Mouse (Mus musculus) ES-CJ7 (cell line): ENCODE results near the gene Tmem229a.

Experiments
- DNase-seq: peaks from one replicate; pipeline ENCODE4 v3.0.0; 2011; ENCODE audit warnings: low read depth, low spot score

The Tmem229a gene

DNA sequence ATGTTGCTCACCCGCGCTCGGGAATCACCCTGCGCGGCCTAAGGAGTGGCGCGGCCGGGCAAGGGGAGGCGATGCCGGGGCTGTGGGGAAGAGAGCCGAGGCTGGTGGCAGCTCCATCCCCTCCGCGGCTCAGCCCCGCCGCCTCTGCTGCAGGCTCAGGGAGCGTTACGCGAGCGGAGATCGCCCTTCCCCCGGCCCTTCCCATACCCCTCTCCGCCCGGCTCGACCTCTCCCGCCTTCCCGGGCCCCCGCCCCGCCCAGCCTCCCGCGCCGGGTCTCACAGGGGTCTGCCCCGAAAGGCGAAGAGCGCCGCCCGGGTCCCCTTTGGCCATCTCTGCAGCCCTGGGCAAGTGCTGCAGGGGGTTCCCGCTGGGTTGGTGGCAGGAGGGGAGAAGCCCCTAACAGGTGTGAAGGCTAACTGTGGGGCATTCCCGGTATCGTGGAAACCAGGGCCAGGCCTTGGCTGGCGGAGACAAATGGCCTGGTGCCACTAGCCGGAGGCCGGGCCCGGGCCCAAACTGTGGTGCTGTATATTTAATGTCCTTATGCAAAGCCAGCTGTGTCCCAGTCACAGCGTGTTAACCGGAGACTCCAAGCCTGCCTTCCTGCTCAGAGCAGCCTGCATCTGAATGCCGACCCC is at the start of gene Tmem229a:
Gene Tmem229a (minus strand): TSS at position 352 of the 640 bp plus-strand sequence.
- DNase-seq = peak; percentile 68

DNA sequence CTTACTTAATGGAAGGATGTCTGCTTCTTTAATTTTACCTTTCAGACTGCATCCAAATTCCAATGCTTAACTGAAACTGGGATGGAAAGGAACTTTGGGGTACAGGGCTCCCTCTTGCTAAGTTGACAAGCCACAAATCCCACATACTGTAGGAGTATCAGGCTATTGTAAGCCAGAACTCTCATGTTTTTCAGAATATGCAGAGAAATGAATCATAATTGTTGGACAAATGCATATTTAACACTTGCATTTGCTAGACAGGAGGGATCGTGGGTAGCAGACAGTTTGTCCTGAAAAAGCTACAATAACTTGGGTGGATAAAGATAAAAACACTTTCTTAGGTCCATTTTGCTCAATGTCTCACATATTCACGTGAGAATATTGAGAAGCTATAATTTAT is 37.7 kb upstream of the Tmem229a start:
- DNase-seq = no peak

DNA sequence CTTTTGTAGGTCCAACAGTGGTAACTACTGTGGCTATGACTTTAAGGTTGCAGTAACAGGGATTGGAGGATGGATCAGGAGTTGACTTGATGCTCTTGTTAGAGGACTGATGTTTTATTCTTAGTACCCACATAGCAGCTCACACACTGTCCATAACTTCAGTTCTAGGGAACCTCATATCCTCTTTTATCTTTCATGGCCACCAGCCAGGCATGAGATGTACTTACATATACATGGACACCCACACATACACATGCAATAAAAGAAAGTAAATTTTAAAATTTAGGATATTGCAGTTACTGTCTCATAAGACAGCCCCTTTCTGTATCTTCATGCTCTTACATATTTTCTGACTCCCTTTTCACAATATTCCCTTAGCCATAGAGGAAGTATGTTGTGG is 33.7 kb upstream of the Tmem229a start:
- no peak for DNase-seq

DNA sequence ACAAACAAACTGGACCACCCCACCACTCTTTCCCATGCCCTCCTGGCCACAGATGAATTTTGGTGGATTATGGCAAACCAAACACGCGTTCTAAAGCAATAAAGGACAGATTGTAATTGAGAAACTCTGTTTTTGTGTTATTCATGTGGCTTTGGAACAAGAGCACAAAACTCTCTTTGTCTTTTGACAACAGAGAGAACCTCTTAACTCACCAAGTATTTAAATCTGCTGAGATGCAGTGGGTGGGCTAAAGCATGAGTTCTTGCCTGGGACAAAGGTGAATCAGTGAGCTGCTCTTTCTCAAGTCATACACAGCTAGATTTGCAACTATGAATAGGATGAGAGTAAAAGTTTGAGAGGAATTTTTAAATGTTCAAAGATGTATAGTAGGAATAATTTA is 20.1 kb upstream of the Tmem229a start:
- no peak for DNase-seq

DNA sequence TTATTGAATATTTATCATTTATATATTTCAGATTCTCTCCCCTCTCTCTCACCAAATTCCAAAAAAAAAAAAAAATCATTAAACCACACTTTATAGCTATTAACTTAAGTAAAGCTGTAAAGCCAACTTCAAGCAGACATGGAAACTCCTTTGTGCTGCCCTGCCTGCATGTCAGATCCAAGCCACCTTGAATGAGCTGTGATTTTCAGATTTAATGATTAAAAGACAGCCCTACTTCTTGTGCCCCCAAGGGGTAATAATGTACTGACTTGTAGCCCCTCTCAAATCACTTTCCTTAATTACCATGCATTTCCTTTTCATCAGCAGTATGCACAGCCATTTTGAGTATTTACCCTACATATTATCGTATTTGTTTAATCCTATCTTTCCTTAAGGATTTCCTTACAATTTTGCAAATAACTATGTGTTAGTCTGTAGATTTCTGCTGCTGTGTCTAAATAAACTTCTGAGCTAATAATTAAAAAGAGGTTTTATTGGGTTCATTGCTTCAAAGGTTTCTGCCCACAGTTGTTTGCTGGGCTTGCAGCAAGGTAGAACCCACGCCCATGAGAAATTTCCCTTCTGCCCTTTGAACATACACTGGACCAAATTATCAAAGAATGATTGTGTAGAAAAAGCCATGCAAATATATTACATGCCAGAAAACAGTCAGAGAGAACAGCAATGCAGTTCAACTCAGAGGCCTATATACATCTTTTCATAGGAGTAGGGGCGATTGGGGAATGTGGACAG is 12.6 kb upstream of the Tmem229a start:
- DNase-seq = no peak

DNA sequence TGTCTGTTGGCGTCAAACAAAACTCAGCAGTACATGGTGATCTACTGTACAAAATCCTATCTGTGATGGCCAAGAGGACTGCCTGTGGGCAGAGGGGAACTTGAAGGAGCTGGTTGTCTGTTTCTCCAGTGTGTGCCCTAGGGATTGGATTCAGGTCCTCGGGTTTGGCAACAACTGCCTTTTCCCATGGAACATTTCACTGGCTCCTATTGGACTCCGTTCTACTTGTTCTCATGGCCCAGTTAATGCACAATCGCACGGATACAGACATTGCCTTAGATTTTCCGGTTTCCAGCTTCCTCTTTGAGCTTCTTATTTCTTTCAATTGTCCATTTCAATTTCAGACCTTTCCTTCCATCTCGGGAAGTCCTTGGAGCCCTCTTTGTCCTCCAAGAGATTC is 11.6 kb upstream of the Tmem229a start:
- DNase-seq = no peak

DNA sequence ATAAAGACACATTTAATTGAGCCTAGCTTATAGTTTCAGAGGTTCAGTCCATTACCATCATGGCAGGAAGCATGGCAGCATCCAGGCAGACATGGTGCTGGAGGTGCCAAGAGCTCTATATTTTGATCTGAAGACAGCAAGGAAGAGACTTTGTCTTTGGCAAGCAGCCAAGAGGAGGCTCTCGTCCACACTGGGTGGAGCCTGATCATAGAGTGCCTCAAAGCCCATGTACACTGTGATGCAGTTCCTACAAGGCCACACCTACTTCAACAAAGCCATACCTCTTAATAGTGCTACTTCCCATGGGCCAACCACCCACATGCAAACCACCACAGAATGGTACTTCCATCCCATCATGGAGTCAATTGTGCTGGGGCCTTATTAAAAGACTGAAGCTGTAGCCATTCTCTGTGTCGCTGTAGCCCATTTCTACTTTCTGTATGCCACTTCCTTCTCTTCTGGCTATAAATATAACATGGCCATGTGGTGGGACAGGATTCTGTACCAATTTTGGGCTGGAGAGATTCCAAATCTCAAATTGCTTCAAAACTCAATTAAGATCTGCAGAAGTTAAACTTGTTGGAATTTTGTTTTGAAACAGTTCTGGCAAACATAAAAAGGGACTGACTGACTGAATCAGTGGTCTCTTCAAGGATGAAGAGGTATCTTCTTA is 10.0 kb upstream of the Tmem229a start:
- DNase-seq = no peak

DNA sequence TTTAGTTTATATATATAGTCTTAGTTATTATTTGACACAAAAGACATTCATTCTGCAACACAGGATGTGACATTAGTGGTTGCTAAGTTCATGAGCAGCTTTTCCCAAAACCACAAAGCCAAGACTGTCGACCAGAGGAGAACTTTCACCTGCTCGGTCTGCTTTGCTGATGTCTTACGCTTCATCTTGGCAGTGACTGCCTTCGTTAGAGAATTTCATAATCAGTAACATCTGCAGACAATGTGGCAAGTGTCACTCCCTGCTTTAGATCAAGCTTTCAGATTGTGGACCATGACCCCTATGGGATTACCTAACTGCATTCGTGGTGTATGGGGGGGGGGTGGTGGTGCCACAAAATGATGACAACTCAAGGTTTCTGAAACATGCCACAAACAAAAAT is 7.7 kb upstream of the Tmem229a start:
- DNase-seq = no peak

DNA sequence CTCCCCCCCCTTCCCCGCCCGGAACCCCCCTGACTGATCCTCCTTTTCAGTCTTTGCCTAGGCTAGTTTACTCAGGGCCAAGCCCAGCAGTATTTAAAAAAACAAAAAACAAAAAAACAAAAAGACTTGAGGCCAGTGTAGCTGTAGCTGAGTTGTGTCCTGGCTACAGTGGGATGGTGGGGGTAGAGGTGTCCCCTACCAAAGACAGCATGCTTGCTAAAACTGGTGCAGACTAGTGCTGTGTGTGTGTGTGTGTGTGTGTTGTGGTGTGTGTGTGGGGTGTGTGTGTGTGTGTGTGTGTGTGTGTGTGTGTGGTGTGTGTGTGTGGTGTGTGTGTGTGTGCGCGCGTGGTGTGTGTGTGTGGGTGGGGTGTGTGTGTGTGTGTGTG is 483 bp upstream of the Tmem229a start:
- peak; percentile 74 for DNase-seq

DNA sequence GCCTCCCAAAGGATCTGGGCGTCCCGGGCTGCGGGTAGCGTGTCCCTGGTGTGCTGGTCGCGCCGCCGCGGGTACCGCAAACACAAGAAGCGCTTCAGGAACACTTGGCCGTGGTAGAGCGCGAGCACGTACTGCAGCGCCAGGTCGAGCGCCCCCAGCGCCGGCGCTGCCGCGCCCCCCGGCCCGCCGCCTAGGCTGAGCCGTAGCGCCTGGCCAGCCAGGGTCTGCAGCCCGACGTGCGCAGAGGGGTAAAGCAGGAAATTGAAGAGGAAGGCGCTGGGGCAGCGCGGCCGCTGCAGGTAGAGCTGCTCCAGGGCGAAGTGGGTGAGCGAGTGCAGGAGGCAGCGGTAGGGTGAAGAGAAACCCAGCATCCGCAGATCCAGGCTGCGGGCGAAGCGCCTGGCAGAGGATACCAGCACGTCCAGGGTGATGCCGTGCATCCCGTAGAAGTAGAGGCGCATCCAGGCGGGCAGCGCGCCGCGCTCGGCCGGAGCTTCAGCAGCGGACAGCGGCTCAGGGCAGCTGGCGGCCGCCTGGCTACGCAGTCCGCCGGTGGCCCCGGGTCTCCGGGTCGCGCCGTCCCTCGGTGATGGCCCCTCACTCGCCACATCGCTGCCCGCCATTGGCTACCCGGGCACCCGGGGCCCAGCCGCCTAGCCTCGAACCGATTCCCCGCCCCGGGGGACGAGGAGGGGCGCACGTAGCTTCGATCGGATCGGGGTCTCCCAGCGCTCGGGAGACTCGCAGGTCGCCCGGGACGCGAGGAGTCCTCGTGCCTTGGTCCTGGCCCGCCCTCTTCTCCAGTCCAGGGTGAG is 759 bp downstream of the Tmem229a start:
- DNase-seq = peak; percentile 49

DNA sequence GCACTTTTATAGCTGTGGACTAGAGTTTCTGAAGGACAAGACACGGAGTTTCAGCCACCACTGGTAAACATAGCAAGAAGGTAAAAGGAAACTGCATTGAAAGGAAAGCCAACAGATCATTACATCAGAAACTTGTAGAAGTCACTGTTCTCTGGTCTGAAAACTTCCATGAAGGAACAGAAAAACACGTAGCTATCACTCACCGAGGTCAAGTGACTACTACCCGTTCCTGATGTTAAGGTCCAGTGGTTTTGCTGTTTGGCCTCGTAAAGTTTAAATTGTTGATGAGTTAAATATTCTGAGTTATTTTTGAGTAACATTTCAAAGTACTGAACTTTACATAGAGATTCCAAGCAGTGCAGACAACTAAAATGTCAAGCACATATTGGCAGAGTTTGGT is 2.0 kb downstream of the Tmem229a start:
- DNase-seq = no peak

DNA sequence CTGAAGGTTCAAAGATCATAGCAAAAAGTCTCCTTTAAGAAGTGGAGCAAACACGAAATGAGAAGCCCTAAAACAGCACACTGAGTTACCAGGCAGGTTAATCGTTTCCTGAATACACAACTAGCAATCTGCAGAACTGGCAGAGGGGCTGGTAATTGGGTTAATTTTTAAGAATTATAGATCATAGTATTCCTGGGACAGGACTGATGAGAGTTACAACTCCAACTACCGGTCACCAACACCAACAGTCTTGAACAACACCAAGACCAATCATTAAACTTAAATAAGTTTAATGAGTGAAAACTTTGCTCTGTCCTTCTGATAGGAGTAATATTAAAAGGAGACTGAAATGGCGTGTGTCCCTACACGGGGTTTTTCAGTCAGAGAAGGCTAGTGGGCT is 3.8 kb downstream of the Tmem229a start:
- DNase-seq = no peak

DNA sequence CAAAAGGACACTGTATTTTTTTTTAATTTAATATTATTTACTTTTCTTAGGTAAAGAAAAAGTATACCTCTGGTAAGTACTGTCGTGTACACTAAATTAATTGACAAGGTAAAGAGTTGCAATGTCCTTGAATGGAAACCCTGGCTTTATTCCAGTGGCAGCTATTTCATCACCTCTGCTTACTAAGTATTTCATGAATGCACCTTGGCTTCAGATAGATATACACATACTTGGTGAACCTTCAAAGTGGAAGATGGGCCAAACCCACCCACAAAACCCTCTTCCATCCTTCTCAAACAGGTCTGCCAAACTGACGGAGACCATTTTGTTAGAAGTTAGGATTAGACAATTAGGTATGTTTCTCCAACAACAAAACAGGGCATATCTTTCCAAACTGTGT is 5.4 kb downstream of the Tmem229a start:
- no peak for DNase-seq

DNA sequence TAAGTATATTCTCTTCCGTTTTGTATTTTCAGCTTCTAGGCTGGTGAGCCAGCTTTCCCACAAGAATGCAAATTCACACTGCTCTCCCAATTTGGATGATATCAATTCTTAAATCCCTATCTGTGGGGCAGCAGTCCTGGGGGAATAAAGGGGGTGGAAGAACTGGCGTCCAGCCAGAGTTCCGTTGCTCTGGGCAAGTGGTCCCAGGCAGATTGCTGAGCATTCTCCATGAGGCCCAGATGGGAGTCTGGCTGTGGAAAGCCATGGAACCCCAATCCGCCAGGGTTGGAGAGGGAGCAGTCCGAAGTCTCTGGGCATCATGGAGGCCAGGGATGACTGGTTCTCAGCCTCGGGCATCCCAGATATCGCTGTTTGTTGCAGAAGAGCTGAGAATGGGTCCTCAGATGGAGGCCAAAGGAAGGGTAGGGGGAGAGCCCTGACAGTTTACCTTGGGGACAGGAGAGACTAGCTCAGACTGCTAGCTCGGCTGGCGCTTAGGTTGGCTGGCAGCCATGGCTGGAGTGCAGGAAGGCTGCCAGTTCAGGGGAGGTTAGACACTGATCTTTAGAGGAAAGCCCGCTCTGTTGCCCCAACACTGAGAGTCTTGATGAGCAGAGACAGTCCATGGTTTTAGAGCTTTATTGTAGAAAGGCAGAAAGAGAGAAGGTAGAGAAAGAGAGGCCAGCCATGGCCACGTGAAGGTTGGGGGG is 30.9 kb downstream of the Tmem229a start:
- no peak for DNase-seq

DNA sequence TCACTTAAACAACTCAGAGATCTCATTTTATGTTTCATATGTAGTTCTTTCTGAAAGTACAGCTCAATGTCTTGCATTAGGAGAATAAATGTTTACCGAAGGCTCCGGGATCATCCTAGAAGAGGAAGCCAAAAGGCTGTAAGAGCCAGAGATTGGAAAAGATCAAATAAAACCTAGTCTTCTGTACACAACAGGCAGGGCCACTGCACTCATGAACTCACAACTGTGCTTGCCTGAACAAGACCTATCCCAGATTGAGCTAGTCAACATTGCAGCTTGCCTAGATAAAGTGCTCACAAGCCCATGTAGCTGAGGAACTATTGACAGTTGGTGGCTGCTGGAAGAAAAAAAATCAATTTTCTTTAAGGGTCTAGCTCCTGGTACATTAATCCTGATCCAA is 42.5 kb downstream of the Tmem229a start:
- no peak for DNase-seq

DNA sequence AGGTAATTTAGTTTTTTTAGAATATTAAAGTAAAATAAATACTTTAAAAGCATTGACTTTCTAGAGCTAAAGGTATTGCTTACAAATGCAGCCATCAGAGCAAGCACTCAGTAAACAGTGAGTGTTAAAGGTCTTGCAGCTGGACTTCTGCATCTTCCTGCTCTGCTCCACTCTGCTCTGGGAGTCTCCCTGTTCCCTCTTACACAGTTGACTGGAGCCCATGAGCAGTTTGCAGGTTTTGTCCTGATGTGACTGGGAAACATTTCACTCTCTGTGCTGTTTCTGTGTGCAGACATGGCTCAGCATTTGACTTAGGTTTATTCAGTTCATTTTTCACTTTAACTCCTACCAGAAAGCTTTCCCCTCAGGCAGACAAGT is 45.4 kb downstream of the Tmem229a start:
- DNase-seq = no peak

DNA sequence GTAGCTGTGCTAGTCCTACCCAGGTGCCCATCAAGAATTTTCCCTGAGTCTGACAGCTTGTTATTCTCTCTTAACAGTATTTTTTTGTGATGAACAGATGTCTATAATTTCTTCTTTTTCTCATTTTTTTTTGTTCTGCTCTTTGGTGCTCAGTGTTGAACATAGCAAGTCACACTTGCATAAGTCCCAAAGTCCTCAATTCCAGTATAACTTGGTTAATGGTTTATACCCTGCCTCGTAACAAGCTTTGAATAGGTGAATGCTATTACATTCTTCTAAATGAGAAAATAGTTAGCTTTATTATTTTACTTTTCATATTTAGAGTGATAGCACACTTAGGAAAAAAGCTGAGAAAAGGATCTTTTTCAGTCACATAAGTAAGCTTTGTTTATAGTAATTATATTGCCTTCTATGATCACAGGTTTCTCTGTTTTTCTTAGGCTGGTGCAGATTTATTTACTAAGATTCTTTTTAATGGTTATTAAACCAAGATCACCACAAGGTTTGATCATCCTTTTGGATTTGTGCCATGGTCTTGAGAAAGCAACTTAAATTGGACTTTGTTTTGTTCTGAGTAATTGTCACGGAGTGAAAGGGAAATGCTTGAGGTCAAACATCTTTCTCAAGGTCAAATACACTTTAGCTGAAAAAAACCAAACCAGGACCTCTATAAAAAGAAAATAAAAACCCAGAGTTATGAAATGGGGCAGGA is 45.9 kb downstream of the Tmem229a start:
- DNase-seq = no peak

DNA sequence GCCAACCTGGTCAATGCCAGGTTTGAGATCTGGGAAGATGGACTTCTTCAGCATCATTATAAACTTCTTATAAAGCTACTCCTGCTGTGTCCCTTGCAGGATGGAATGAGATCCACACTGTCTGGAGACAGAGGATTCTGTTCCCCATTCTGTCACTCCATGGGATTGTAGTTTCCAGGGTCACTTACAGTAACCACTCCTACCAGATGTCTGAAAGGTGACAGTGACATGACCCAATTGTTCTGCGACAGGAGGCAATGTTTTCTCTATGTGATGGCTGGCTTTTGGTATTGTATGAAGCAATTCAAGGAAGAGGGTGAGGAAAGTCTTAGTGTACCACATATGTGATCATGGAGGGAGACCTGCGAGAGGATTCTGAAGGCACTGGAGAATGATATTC is 48.3 kb downstream of the Tmem229a start:
- no peak for DNase-seq

DNA sequence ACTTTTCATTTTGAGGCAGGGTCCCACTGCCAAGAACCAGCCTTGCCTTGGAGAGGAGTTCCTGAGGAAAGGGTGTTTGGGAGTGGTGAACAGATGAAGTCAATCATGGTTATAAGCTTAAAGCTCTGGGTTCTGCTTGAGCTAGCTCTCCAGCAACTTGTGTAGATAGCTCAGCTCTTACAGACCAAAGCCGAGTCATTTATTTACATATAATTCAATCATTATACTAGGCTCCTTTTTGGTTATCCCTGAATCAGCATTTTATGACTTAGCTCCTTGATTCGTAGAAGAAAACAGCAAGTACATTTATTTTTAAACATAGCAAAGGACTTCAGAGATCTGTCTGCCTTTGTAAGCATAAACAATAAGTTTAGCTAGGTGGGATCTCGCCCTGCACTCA is 51.0 kb downstream of the Tmem229a start:
- no peak for DNase-seq
